Mouse (Mus musculus) gastrocnemius, adult 18-20 months (tissue): Measurements from ENCODE around the gene A630023A22Rik. TPM values are rescaled to one million over a fixed set of nuclear protein-coding genes. Genes with fewer than 3 reads are reported as not detected.

ENCODE experiments used
- total RNA-seq, 2 experiments: library from RNA; stranded (reverse); gene quantifications; 2 replicates each; pipeline ENCODE4 v1.2.3; 2021

The A630023A22Rik gene
- total RNA-seq, 2 experiments from 2014 or later, result not detected

Other genes starting within 250 kb of the A630023A22Rik start
- 1 to 10 TPM; 1.2 TPM for gene Gdf10, start 179.2 kb downstream of the A630023A22Rik start, total RNA-seq
- gene Gdf2, start 161.7 kb downstream of the A630023A22Rik start, total RNA-seq, result not detected
- not detected for gene Rbp3, start 148.8 kb downstream of the A630023A22Rik start, total RNA-seq
- not detected for gene Zfp488, start 124.0 kb downstream of the A630023A22Rik start, total RNA-seq
- gene Gm30083, start 87.6 kb downstream of the A630023A22Rik start, total RNA-seq, result not detected
- gene Gm5460, start 86.0 kb downstream of the A630023A22Rik start, total RNA-seq, result not detected
- gene Antxrl, start 50.0 kb downstream of the A630023A22Rik start, total RNA-seq, result not detected
- 1 to 10 TPM in 1 of 2 experiments, under 1 TPM in 1; 0.88 to 1.0 TPM for gene Anxa8, start 16.8 kb downstream of the A630023A22Rik start, total RNA-seq
- gene Npy4r, start 49.7 kb upstream of the A630023A22Rik start, total RNA-seq, result under 1 TPM in 1 of 2 experiments, not detected in 1; 0.07 TPM
- under 1 TPM; 0.02 TPM for gene Gprin2, start 98.9 kb upstream of the A630023A22Rik start, total RNA-seq
- gene Syt15, start 116.8 kb upstream of the A630023A22Rik start, total RNA-seq, result under 1 TPM; 0.24 to 0.30 TPM
- gene Shld2, start 207.7 kb upstream of the A630023A22Rik start, total RNA-seq, result 10 to 100 TPM; 10.0 to 12.9 TPM
- 100 to 1,000 TPM; 117 to 119 TPM for gene Glud1, start 208.0 kb upstream of the A630023A22Rik start, total RNA-seq